ENCODE assay signal across 23 mouse cellular contexts in the genomic region with DNA sequence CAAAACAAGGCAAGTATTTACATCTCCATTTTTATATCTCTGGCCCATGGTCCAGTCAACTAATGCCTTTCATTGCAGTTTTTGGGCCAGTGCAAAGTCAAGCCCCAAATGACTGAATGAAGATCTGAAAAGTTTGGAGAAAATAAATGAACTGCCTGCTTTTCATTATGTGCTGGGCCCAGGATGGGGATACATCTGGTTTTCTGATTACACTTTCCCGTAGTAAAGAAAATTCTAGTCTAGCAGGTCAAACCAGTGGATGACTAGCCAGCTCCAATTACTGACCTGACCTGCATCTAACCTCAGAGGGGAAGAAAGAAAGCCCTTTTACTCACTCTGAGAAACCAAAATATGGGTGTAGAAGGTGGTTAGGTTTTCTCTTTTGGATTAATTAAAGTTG.
DNase-seq lines count a peak whose midpoint lies in the region; ATAC-seq and TF ChIP-seq lines count a peak whose summit lies in the region.
"Had no signal": no experiment of that assay in that cellular context is flagged by ENCODE, and none has a peak within 500 bp of the region (broad histone marks: within the 10 kb centered on the region; RNA-seq: fewer than 3 reads in every experiment).

No protein-coding gene starts in this region.

- WGBS in lung, postnatal 0 days, result 55% methylated on average over 1 of the region's 1 CpGs
- 5% methylated on average over 1 of the region's 1 CpGs for WGBS in limb, embryonic 14.5 days

- no peaks in the 10 kb centered on the region for H3K27me3 ChIP-seq in lung, postnatal 0 days (replicated peaks; ENCODE audit: insufficient read depth, low read length)
- H3K27me3 ChIP-seq in limb, embryonic 14.5 days (ENCODE audit: control insufficient read depth, insufficient read depth, low read length), result no peaks in the 10 kb centered on the region
- H3K27me3 ChIP-seq: embryonic facial prominence, embryonic 15.5 days; hindbrain, embryonic 12.5 days; neural tube, embryonic 13.5 days had no signal

- no peak overlapping the region for H3K27ac ChIP-seq in lung, postnatal 0 days (ENCODE audit: low read length)
- no peak overlapping the region for H3K27ac ChIP-seq in limb, embryonic 14.5 days (replicated peaks; ENCODE audit: low read depth, low read length)
- H3K27ac ChIP-seq: embryonic facial prominence, embryonic 15.5 days; forebrain, embryonic 10.5 days; hindbrain, embryonic 12.5 days; midbrain, embryonic 13.5 days; neural tube, embryonic 13.5 days had no signal

- DNase-seq in lung, postnatal 0 days (ENCODE audit: low spot score), result peak; percentile 8
- DNase-seq in lung, postnatal 36 days, result no peak
- DNase-seq in embryo, embryonic 10.5 days (ENCODE audit: low spot score), result peak; percentile 71
- peak; percentile 18 for DNase-seq in fibroblast of lung, adult 2 months (ENCODE audit: low read depth)
- DNase-seq in limb, embryonic 14.5 days (ENCODE audit: low spot score), result peak; percentile 54
- no peak for DNase-seq in frontal cortex, postnatal 10 days (ENCODE audit: low spot score in 2 of 2)
- DNase-seq in right cerebral cortex, adult 2 months (ENCODE audit: low spot score in 2 of 2), result no peak
- DNase-seq: adrenal gland, postnatal 36 days; cerebellum, adult 9-10 months; gastrocnemius, postnatal 36 days; kidney, adult 18-20 months; kidney, postnatal 4 days; lung, postnatal 14 days; right cerebral cortex, adult 18-20 months; thymus, postnatal 25 days had no signal

- H3K4me3 ChIP-seq in lung, postnatal 0 days (ENCODE audit: low read depth, low read length), result no peak overlapping the region
- H3K4me3 ChIP-seq in limb, embryonic 14.5 days (replicated peaks; ENCODE audit: low read length), result no peak overlapping the region
- H3K4me3 ChIP-seq: embryonic facial prominence, embryonic 15.5 days; forebrain, embryonic 10.5 days; hindbrain, embryonic 12.5 days; midbrain, embryonic 13.5 days; neural tube, embryonic 13.5 days had no signal

- TF ChIP-seq CTCF in lung, postnatal 0 days (IDR thresholded peaks at IDR 0.05), result no peak

- H3K4me1 ChIP-seq in lung, postnatal 0 days (ENCODE audit: insufficient read depth, low read depth, low read length), result no peaks in the 10 kb centered on the region
- 0 out of 2 replicates have a peak, but pooled peaks cover 6% of the 10 kb centered on the region for H3K4me1 ChIP-seq in limb, embryonic 14.5 days (ENCODE audit: control insufficient read depth, insufficient read depth, low read length)

- ATAC-seq in lung, postnatal 0 days, result no peak
- ATAC-seq in limb, embryonic 14.5 days (ENCODE audit: low FRiP score, low read depth), result peak; percentile 49
- ATAC-seq: CD4-positive, CD25-positive, alpha-beta regulatory T cell, adult 4 months; forebrain, embryonic 16.5 days; inflammation-experienced regulatory T-cells, adult 6 months; midbrain, embryonic 13.5 days had no signal

- H3K36me3 ChIP-seq in lung, postnatal 0 days (ENCODE audit: insufficient read depth, low read length), result no peaks in the 10 kb centered on the region
- no peaks in the 10 kb centered on the region for H3K36me3 ChIP-seq in limb, embryonic 14.5 days (ENCODE audit: control insufficient read depth, insufficient read depth, low read length)
- H3K36me3 ChIP-seq: embryonic facial prominence, embryonic 15.5 days; forebrain, embryonic 10.5 days; hindbrain, embryonic 12.5 days; midbrain, embryonic 13.5 days; neural tube, embryonic 13.5 days had no signal

- H3K4me2 ChIP-seq in lung, postnatal 0 days (replicated peaks; ENCODE audit: low read depth, low read length), result no peak overlapping the region
- H3K4me2 ChIP-seq in limb, embryonic 14.5 days (replicated peaks; ENCODE audit: low read depth, low read length, severe bottlenecking), result no peak overlapping the region
- H3K4me2 ChIP-seq: embryonic facial prominence, embryonic 15.5 days; hindbrain, embryonic 12.5 days; midbrain, embryonic 13.5 days; neural tube, embryonic 13.5 days had no signal

- TF ChIP-seq POLR2A in limb, embryonic 14.5 days (IDR thresholded peaks at IDR 0.05; ENCODE audit: borderline replicate concordance, extremely low read depth, insufficient read depth, insufficient read length), result no peak

- no peak for TF ChIP-seq EP300 in lung, postnatal 0 days (IDR thresholded peaks at IDR 0.05)

- H3K9me3 ChIP-seq in lung, postnatal 0 days (ENCODE audit: low read length), result no peaks in the 10 kb centered on the region
- H3K9me3 ChIP-seq in limb, embryonic 14.5 days (ENCODE audit: control insufficient read depth, low read length), result 0 out of 2 replicates have a peak, but pooled peaks cover 3% of the 10 kb centered on the region
- H3K9me3 ChIP-seq: embryonic facial prominence, embryonic 15.5 days; hindbrain, embryonic 12.5 days; midbrain, embryonic 13.5 days; neural tube, embryonic 13.5 days had no signal

- no peak overlapping the region for H3K9ac ChIP-seq in lung, postnatal 0 days (replicated peaks; ENCODE audit: low read depth)
- no peak overlapping the region for H3K9ac ChIP-seq in limb, embryonic 14.5 days (ENCODE audit: low read depth, low read length, severe bottlenecking)
- H3K9ac ChIP-seq: embryonic facial prominence, embryonic 15.5 days; hindbrain, embryonic 12.5 days; midbrain, embryonic 13.5 days; neural tube, embryonic 13.5 days had no signal

Comparison
In these comparisons a context has a peak if more than half of its experiments do, and no peak if none do; other contexts are left out.
1. DNase-seq: peak in lung, postnatal 0 days (single experiment), embryo, embryonic 10.5 days (single experiment), fibroblast of lung, adult 2 months (single experiment) and limb, embryonic 14.5 days (single experiment); none in lung, postnatal 36 days (single experiment), frontal cortex, postnatal 10 days (0 of 2) and right cerebral cortex, adult 2 months (0 of 2).